Mouse (Mus musculus) erythroblast, embryonic 14.5 days (primary cell): ENCODE measurements around the gene Sgca.
"Not testable (repeated sequence)": the region's sequence is repeated elsewhere in the genome, so short reads cannot be mapped to it uniquely, and the experiment has no call there.

Experiments used
- GATA1 ChIP-seq: IDR thresholded peaks from 2 replicates; pipeline ENCODE4 v1.6.1; 2012; ENCODE audit warnings: low read length, inconsistent platforms, mixed read lengths
- TAL1 ChIP-seq: IDR thresholded peaks from 3 replicates; pipeline ENCODE4 v1.6.1; 2012; ENCODE audit warnings: low read length, inconsistent platforms, mixed read lengths

DNA sequence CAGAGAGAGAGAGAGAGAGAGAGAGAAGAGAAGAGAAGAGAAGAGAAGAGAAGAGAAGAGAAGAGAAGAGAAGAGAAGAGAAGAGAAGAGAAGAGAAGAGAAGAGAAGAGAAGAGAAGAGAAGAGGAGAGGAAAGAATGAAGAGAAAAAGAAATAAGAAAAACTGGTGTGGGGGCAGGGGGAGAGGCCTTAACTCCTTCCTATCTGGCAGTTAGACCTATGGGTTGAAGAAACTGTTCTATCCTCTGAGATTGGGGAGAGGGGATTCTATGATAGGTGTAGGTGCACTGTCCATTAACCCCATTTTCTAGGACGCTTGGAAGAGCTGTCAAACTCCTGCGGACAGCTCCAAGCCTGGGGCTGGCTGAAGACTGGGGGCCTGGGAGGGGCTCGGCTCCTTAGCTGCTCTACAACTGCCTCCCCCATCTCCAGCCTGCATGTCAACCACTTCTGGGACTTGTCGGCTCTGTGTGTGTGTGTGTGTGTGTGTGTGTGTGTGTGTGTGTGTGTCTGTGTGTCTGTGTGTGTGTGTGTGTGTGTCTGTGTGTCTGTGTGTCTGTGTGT is 34.8 kb upstream of the Sgca start:
- TF ChIP-seq GATA1, TAL1: not testable (repeated sequence)
